Mouse (Mus musculus): ENCODE data around the gene Szt2.
A peak's percentile ranks its signal among the peaks of the same experiment; 100 is the strongest.

Gene Szt2

DNA sequence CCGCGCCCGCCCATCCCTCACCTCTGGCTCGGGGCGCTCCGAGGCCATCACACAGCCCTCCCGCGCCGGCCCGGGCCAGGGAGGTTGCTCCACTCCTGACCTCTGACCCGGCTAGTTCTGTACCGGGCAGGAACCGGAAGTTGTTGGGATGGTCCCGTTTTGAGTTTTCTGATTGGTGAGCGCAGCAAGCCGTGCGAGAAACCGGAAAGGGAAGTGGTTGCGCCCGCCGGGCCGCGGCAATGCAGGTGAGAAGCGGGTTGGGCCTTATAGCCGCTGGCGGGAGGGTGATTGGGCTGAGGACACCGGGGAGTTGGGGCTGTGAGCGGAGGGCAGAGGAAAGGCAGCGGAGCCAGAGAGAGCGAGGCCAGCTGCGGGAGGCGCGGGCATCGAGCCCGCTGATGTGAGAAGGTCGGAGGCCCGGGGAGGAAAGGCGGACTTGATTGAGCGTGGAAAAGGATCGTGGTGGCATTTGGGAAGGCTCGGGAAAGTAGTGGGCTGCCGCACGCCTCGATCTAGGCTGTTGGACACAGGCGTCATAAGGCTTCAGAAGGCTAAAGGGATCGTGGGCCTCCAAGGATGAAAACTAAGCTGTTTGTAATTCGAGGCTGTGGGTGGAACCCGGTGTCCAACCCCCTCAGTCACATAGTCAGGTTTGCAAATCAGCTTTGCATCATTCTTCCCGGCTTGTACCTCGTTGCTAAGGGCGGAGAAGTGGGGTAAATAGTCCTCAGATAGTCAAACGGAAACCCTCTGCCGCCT, at the start of gene Szt2, which contains the start of gene Med8:
Szt2 (minus strand) TSS at position 132 of the 759 bp plus-strand sequence.
Med8 (plus strand) TSS at position 196 of the 759 bp plus-strand sequence.
- DNase-seq, result peak; percentile 92

DNA sequence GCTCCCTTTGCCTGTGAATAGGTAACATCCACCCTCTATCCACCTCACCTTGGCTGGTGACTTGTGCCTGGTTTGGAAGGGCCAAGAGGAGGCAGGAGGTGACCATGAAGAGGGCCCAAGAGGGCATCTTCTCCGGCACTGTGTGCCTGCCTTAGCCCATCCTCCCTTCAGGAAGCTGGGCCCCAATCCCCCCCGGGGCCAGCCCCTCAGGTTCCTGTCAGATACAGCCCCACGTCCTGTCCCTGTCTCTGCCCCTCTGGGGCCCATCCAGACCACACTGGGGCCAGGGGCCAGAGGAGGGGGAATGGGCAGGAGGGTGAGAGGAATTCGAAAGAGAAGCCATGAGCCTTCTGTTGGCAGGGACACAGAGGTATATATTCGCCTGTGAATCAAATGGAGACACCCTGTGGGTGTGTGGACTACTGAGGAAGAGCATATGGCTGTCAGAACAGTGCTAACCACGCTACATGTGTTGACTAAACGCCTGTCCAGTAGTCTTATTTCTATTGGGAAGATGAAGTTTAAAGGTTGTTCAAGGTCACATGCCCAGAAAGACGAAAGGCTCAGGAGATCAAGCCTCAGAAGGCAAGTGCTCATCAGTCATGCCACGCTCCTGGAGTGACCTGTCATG, 48.4 kb upstream of the Szt2 start, which contains the start of gene Mpl:
Mpl (minus strand) TSS at position 169 of the 631 bp plus-strand sequence.
- no peak for DNase-seq

DNA sequence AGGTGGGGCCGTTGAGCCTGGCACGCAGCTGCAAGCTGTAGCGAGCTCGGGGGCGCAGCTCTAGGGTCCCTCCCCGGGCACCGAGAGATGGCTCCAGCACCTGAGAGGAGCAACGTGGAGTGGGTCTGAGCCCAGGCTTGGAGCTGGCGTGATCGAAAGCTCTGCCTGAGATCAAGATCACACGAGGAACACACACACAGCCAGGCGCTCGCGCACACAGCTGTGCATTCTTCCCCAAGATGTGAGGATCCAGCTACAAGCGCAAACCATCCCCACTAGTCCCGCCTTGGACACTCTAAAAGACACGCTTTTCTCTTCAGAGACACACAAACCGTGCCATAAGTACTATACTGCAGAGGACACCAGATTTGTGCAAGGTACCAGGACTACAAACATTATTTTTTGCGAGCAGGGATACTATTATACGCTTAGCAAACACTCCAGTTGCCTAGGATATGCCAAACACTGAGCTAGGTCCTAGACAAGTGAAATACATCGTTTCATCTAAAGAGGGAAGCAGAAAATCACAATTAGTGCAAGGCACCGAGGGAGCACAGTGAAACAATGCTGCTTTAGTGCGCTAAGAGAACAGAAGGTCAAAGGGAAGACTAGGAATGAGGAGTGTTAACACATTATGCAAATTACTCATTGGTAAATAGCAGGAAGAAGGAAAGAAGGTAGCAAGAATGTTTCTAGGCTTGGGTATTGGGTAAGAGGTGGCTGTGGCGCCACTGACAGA, 37.5 kb upstream of the Szt2 start:
- DNase-seq, result no peak

DNA sequence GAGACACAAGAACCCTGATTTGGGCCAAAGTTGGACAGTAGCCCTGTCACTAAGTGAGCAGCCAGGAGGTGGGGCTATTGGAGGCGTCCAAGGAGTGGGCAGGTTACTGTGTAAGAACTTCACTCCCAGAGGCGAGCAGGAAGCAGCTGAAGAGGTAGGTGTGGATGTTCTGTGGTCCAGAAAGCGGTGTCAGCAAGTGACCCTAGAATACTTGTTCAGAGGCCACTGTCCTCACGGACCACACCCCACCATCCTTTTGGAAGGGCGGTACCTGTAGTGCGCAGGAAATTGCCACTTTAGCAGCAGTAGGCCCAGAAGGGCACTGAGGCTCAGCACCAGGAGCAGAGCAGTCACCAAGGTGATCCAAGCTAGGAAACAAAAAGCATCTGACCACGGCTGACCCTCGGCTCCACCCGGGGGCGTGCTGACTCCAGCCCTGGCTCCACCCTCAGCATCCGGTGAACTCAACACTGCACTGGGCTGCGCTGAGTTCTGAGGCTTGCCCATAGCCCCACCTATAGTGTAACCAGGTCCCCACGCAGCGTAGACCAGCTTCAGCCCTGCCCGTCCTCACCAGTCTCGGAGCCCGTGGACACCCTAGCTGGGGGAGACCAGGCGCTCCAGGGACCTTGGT, 36.8 kb upstream of the Szt2 start:
- no peak for DNase-seq

DNA sequence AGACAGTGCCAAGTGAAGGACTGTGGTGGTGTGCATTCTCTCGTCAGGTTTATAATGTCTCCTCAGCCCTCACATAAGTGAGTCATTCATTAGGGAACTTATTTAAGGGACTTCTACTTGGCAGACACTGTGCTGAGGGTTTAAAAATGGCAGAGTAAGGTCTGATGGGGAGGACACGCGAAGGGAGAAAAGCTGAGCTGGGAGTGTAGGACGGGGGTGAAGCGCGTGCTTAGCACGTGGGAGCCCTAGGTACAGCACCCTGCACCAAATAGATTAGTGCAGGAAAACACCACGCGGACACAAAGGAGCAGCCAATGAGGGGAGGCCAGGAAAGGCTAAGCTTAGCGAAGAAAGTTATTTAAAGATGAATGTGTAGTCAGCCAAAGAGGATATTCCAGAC, 36.0 kb upstream of the Szt2 start:
- DNase-seq, result no peak

DNA sequence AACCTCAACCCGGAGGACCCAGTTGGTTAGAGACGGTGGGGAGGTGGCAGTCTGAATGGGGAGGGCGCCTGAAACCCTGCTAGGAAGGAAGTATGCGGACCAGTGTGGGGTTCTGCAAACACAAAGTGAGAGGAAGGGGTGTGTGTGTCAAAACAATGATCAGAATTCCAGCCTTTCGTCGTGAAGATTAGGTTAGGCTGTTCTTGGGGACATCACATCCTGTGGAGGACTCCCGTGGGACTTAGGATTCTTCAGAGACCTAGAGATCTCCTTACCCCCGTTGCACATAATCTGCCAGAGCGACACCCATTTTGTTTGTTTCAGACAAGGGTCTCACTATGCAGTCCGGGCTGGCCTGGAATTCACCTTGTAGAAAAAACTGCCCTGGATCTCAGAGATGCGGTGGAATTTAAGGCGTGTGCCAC, 28.8 kb upstream of the Szt2 start:
- DNase-seq, result peak; percentile 64

DNA sequence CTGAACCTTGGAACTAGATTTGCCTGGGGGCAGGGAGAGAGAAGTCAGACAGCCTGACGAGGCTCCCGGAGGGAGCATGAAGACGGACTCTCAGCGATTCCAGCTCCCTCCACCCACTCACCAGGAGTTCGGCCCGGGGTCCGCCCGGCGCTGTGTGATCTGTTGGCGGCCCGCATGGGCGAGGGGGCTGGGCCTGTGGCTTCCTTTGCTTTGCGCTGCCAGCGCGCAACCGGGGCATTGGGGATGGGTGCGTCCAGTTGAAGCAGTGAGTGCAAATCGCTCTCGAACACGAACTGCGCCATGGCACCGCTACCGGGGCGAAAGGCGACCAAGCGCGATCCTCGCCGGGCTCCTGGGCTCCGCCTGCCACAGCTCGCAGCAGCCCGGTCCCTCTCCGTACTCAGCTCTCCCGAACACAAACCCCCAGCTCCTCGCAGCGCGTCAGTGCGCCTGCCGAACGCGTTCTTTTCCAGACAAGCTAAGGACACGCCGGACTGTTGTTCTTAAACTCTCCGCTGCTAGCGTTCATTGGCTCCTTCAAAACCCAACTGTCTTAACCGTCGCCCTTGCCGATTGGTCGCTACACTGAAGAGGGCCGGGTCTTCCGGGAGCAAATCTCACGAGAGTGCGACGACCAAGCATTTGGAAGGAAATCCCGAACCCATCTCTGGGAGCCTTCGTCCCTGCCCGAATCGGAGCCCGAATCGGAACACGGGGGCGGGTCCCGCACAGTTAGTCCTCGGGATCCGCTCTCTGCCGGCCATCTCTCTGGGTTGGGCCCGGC, 27.9 kb upstream of the Szt2 start, which contains the start of gene Cdc20:
Cdc20 (minus strand) TSS at position 533 of the 784 bp plus-strand sequence.
- peak; percentile 90 for DNase-seq

DNA sequence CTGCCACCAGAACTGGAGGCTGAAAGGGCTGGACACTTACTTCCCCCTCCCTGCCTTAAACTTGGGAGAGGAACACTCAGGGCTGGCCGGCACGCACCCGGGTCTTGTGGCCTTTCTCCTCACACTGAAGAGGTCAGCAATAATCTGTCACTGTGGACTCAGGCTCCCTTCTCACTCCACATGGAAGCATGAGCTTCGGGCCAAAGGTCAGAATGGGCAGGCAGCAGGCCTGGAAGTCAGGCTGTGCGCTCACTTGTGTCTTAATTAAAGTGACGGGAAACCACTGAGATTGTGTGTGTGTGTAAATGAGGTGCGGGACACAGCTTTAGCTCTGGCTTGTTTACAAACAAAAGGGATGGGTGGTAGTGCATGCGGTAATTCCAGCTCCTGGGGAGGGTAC, 23.3 kb upstream of the Szt2 start:
- no peak for DNase-seq

DNA sequence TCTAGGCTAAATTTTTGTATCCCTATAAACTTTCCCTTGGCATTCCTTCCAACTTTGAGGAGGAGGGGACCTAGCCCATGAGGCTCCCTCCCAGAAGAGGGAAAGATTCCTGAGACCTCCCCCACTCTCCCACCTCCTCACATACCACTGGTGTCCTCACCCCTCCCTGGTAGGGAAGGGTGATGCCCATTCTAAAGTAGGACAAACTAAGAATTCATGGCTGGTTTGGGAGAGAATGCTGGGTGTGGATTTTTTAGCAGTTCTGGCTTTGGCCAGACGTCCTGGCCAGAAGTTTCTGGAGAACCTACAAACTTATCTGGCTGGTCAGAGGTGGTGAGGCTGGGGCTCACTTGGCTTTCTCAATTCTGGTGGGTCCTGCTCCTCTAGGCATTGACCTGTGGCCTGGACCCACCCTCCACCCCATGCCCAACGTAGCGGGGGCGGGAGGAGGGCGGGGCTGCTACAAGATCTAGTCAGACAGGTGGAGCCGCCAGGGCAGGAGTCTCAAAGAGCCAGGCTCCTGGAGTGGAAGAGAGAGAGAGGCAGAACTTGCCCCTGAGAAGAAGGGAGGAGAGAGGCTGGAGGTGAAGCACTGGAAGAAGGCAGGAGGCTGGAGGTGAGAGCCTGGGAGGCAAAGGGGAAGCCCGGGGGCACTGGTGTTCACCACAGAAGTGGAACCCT, 20.3 kb upstream of the Szt2 start:
- no peak for DNase-seq

DNA sequence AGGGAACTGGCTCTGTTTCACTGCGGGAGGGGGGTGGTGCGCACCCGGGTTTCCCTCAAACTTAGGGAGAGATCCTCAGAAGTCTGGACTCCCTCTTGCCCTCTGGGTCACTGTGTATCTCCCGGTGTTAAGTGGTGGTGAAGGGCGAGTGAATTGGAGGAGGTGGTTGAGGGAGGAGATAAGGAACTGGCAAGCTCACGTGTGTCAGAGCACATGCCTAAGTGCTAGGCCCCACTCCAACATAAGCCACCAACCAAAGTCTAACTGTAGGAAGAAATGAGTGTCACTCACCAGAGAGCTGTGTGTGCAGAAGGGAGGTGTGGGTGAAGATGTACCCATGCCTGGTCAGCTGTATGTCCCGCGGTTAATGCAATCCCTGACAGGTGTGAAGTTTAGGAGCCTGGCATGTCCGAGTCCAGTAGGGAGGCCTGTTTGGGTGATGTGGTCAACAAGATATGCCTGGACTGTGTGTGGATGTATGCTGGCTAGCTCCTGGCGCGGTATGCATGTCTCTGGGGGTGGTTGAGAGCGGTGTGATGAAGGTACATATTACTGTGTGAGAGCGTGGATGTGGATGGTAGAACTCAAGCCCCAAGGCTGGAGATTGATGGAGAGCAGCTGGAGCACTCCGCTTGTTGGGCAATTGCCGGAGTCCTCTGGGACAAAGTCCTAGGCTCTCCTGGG, 19.6 kb upstream of the Szt2 start:
- DNase-seq, result no peak

DNA sequence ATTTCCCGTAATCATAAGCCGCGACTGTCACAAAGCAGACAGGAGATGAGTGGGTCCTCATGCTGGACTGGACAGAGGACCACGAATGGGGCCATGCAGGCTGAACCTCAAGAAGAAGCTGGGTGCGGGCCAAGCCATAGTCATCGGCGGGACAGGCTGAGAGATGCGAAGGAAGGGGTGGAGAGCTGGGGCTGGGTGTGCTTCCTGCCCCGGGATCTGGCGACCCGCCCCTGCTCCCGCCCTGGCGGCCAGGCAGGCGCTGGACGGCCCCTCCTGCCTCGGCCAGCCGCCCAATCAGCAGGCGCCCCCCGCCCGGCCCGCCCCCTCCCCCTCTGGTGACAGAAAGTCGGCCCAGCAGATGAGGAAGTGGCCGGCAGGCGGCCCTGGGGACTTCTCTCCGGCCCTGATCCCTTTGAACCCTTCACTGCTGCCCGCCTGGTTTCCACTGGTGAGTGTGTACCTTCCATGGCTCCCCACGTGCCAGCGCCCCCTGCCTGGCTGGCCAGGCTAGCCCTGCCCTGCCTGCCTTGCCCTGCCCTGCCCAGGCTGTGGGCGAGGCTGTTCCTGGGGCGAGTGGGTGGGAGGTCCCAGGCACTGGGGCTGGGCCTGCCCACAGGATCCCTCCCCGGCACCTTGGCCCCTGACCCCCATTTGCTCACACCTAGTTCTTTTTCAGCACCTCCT, 18.8 kb upstream of the Szt2 start, which contains the start of gene Elovl1:
Elovl1 (plus strand) TSS at position 326 of the 684 bp plus-strand sequence.
- DNase-seq, result peak; percentile 80

DNA sequence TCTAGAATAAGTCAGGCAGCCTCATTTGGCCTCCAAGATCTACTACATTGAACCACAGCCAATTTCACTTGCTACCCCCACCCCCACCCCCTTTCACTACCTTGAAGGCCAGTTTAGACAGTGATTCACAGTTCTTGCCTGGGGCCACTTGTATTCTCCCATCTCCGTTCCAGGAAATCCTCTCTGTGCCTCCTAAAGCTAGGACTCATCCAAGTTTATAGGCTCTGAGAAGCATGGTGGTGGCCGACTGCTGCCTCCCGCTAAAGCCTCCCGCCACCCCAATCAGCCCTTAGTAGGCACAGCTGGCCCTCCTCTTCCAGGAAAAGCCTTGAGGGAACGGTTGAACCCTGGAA, 18.3 kb upstream of the Szt2 start:
- no peak for DNase-seq

DNA sequence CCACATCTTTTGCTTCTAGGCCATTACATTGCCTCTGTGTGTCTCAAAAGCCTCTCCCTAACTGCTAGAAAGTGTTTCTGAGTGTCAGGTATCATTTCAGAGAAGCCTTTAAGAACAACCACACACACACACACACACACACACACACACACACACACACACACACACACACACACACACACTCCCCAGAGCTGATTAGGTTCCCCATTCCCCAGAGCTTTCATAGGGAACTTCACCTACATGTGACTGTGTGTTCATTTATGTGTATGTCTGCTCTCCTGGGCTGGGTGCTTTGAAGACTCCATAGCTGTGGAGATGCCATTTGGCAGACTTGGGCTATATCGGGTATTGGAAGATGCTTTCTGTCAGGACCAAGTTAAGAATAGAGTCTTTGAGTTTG, 16.3 kb upstream of the Szt2 start:
- DNase-seq, result no peak

DNA sequence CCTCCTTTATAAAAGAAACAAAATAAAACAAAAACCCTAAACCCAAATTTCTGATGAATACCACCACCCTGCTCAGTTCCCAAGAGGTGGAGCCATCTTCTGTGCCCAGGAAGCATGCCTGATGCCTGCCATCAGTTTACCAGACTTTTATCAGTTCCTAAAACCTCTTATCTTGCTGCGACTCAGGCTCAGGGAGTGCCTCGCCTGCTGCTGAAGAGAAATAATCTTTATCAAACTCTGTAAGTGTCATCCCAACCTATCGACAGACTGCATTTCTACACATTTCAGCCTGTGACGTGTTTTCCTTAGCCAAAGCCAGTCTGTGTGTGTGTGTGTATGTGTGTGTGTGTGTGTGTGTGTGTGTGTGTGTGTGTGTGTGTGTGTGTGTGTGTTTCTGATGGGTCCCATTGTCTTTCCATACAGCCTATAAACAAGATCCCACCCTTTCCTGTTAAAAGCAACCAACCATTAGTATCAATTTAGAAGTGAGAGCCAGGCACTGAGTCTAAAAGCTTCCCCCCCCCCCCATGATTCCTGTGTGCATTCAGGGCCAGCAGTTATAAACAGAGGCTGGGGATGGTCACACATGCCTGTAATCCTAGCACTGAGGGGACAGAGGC, 15.6 kb upstream of the Szt2 start:
- no peak for DNase-seq

DNA sequence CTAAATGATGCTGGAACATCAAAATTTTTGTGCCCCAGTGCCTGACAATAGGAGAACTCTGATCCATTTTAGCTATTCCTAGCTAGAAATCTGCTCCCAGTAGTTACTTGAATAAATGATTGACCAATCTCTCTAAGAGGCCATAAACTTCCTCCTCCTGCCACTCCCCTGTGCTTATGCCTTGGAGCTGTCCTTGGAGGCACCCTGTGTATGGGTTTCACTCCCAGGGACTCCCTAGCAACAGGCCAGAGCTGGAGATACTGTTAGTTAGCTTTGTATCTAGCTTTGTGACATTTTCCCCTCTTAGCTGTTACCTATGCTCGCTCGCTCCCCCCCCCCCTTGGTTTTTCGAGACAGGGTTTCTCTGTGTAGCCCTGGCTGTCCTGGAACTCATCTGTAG, 12.3 kb upstream of the Szt2 start:
- no peak for DNase-seq

DNA sequence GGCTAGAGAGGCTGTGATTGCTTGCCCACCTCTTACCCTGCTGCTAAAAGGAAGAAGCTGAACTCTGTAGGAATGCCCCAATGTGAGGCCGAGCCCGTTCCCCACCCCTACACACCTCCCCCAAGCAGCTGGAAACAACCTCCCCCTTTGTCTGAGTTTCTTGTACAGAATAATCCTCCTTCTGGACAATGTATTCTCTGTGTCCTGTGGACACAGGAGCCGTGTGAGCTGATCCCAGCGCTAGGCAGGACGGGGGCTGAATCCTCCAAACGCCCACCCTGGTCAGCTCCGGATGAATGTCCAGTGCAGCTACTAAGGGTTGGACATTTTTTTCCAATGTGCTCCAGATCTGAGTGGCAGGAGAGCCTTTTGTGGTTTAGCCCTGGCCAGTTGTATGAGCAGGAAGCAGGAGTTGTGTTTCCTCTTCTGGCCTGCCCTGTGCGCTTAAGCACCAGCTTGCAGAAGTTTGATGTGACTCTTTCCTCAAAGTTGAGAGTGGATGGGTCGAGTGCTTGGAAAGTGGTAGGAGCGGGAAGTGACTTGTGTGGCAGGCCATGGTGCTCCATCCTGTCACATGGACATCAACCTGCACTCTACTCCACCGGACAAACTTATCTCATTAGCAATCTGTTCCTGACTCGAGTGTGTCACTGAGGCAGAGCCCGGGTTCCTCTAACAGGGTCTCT, 8.2 kb upstream of the Szt2 start:
- DNase-seq, result no peak

DNA sequence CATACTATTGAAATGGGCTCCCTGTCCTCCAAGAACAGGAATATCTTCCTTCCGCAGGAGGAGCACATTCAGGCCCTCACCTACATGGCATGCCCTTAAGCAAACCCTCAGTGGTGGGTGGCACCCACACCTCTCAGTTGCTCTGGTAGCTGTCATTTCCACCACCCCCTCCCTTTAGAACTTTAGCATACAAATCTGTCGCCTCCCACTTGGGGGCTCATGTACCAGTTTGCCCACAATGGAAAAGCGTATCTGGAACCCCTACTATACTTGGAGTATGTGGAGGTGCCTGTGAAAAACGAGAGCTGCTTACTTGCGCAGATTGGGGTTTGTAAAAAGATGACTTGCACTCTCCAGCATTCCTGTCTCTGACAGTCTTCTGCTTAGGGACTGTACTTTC, 7.3 kb upstream of the Szt2 start:
- no peak for DNase-seq

DNA sequence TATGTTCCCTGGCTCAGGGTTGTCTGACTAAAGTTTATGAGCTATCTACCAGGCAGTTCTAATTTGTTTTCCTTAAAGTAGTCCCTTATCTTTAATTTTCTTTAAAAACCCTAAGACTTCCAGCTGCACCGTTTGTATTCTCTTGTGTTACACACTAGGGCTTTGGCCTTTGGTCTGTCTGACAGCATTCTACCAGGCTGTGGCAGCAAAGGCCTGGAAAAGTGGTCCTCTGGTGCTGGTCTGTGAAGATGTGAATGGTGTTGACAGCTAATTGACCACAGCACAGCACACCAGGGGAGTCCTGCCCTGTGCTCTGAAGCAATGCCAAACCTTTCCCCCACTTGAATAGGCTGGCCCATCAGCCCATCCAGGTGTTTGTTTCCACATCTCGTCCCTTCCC, 6.7 kb upstream of the Szt2 start:
- no peak for DNase-seq

DNA sequence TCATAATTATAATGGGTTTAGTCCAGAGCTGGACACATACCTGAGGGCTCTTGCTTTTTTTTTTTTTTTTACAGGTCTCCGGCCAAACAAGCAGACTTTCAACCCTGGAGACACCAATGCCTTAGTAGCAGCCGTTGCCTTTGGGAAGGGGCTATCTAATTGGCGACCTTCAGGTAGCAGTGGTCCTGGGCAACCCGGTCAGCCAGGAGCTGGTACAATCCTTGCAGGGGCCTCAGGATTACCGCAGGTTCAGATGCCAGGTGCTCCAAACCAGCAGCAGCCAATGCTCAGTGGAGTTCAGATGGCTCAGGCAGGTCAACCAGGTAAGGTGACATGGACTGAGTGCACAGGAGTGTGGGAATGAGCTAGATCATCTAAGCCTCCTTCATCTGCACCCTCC, 4.5 kb upstream of the Szt2 start:
- no peak for DNase-seq
